Mouse (Mus musculus): ENCODE measurements around the gene Bend3. TPM values are rescaled to one million over a fixed set of nuclear protein-coding genes. Genes with fewer than 3 reads are reported as not detected.

The Bend3 gene
- polyA plus RNA-seq, 1 experiment, result 1.8 TPM

- Histone ChIP-seq H3K36me3 (ENCODE audit: control insufficient read depth, insufficient read depth, low read length) (peaks cover 34% of the 10 kb centered on the region), H3K4me3 (ENCODE audit: low read depth, low read length) (no peak overlapping the region), H3K4me1 (ENCODE audit: control insufficient read depth, insufficient read depth, insufficient read length, low read length) (peaks cover 4% of the 10 kb centered on the region; the same call in 1 of the 2 replicates), H3K27me3 (ENCODE audit: control insufficient read depth, insufficient read depth, low read length) (no peaks in the 10 kb centered on the region), H3K27ac (ENCODE audit: insufficient read depth, low read depth, low read length) (peak overlapping the region; percentile 26; the same call in 1 of the 2 replicates)
- no peak for TF ChIP-seq CTCF (IDR thresholded peaks at IDR 0.05; ENCODE audit: extremely low read depth, insufficient read length, insufficient replicate concordance, low read depth, low read length)
- TF ChIP-seq POLR2A (IDR thresholded peaks at IDR 0.05; ENCODE audit: low read depth, low read length), result no peak
- WGBS, result 32% methylated on average over 15 of the region's 15 CpGs
These were observed 48.9 kb downstream of the Bend3 start for GRCm38 (mm10) chr10:43527283-43528269.

- no peak overlapping the region for H3K4me3 ChIP-seq (ENCODE audit: low read depth, low read length)
- TF ChIP-seq CTCF (IDR thresholded peaks at IDR 0.05; ENCODE audit: extremely low read depth, insufficient read length, insufficient replicate concordance, low read depth, low read length) (no peak), POLR2A (IDR thresholded peaks at IDR 0.05; ENCODE audit: low read depth, low read length) (no peak)
- peaks cover 23% of the 10 kb centered on the region for H3K36me3 ChIP-seq (ENCODE audit: control insufficient read depth, insufficient read depth, low read length)
- no peak overlapping the region for H3K27ac ChIP-seq (ENCODE audit: insufficient read depth, low read depth, low read length)
- H3K27me3 ChIP-seq (ENCODE audit: control insufficient read depth, insufficient read depth, low read length), result no peaks in the 10 kb centered on the region
- 30% methylated on average over 1 of the region's 1 CpGs for WGBS
- no peaks in the 10 kb centered on the region; the same call in 1 of the 2 replicates for H3K4me1 ChIP-seq (ENCODE audit: control insufficient read depth, insufficient read depth, insufficient read length, low read length)
These were observed 55.8 kb downstream of the Bend3 start for GRCm38 (mm10) chr10:43534382-43534781.

GRCm38 (mm10) chr10:43537652-43538051, 59.0 kb downstream of the Bend3 start:
- no peak overlapping the region for H3K4me3 ChIP-seq (ENCODE audit: low read depth, low read length)
- H3K27ac ChIP-seq (ENCODE audit: insufficient read depth, low read depth, low read length), result no peak overlapping the region
- H3K4me1 ChIP-seq (ENCODE audit: control insufficient read depth, insufficient read depth, insufficient read length, low read length), result no peaks in the 10 kb centered on the region; the same call in 1 of the 2 replicates
- no peak for TF ChIP-seq CTCF (IDR thresholded peaks at IDR 0.05; ENCODE audit: extremely low read depth, insufficient read length, insufficient replicate concordance, low read depth, low read length)
- WGBS, result 77% methylated on average over 7 of the region's 7 CpGs
- H3K27me3 ChIP-seq (ENCODE audit: control insufficient read depth, insufficient read depth, low read length), result no peaks in the 10 kb centered on the region
- peaks cover 7% of the 10 kb centered on the region for H3K36me3 ChIP-seq (ENCODE audit: control insufficient read depth, insufficient read depth, low read length)

GRCm38 (mm10) chr10:43538831-43539230, 60.2 kb downstream of the Bend3 start:
- TF ChIP-seq POLR2A (IDR thresholded peaks at IDR 0.05; ENCODE audit: low read depth, low read length) (no peak), CTCF (IDR thresholded peaks at IDR 0.05; ENCODE audit: extremely low read depth, insufficient read length, insufficient replicate concordance, low read depth, low read length) (no peak)

GRCm38 (mm10) chr10:43539746-43540310, 61.2 kb downstream of the Bend3 start:
- peak overlapping the region; percentile 96; the same call in 1 of the 2 replicates for H3K4me3 ChIP-seq (ENCODE audit: low read depth, low read length)
- H3K27me3 ChIP-seq (ENCODE audit: control insufficient read depth, insufficient read depth, low read length), result no peaks in the 10 kb centered on the region
- TF ChIP-seq CTCF (IDR thresholded peaks at IDR 0.05; ENCODE audit: extremely low read depth, insufficient read length, insufficient replicate concordance, low read depth, low read length) (no peak), POLR2A (IDR thresholded peaks at IDR 0.05; ENCODE audit: low read depth, low read length) (no peak)
- H3K4me1 ChIP-seq (ENCODE audit: control insufficient read depth, insufficient read depth, insufficient read length, low read length), result no peaks in the 10 kb centered on the region; the same call in 1 of the 2 replicates
- peaks cover 4% of the 10 kb centered on the region for H3K36me3 ChIP-seq (ENCODE audit: control insufficient read depth, insufficient read depth, low read length)
- 8% methylated on average over 12 of the region's 12 CpGs for WGBS
- H3K27ac ChIP-seq (ENCODE audit: insufficient read depth, low read depth, low read length), result peak overlapping the region; percentile 67

More at GRCm38 (mm10) chr10:43538831-43539230, 60.2 kb downstream of the Bend3 start:
- no peak overlapping the region for H3K4me3 ChIP-seq (ENCODE audit: low read depth, low read length)
- WGBS, result 42% methylated on average over 5 of the region's 5 CpGs
- no peak overlapping the region for H3K27ac ChIP-seq (ENCODE audit: insufficient read depth, low read depth, low read length)
- H3K4me1 ChIP-seq (ENCODE audit: control insufficient read depth, insufficient read depth, insufficient read length, low read length), result no peaks in the 10 kb centered on the region; the same call in 1 of the 2 replicates
- H3K27me3 ChIP-seq (ENCODE audit: control insufficient read depth, insufficient read depth, low read length), result no peaks in the 10 kb centered on the region
- H3K36me3 ChIP-seq (ENCODE audit: control insufficient read depth, insufficient read depth, low read length), result peaks cover 4% of the 10 kb centered on the region

- under 1% methylated on average over 52 of the region's 56 CpGs for WGBS
- H3K4me1 ChIP-seq (ENCODE audit: control insufficient read depth, insufficient read depth, insufficient read length, low read length), result no peaks in the 10 kb centered on the region; the same call in 1 of the 2 replicates
- H3K36me3 ChIP-seq (ENCODE audit: control insufficient read depth, insufficient read depth, low read length), result peaks cover 4% of the 10 kb centered on the region
- H3K27me3 ChIP-seq (ENCODE audit: control insufficient read depth, insufficient read depth, low read length), result no peaks in the 10 kb centered on the region
- H3K27ac ChIP-seq (ENCODE audit: insufficient read depth, low read depth, low read length), result peak within 1 kb of the TSS; percentile 67
- TF ChIP-seq POLR2A (IDR thresholded peaks at IDR 0.05; ENCODE audit: low read depth, low read length), result peak; percentile 63
- peak; percentile 78 for TF ChIP-seq CTCF (IDR thresholded peaks at IDR 0.05; ENCODE audit: extremely low read depth, insufficient read length, insufficient replicate concordance, low read depth, low read length)
- peak within 1 kb of the TSS; percentile 96 for H3K4me3 ChIP-seq (ENCODE audit: low read depth, low read length)
These were observed 62.0 kb downstream of the Bend3 start, which contains the start of gene 1700021F05Rik for GRCm38 (mm10) chr10:43540442-43541152. Gene 1700021F05Rik (minus strand): TSS chr10:43540994.
